Mouse (Mus musculus): ENCODE measurements around the gene Mfrp. TPM values are rescaled to one million over a fixed set of nuclear protein-coding genes. Genes with fewer than 3 reads are reported as not detected.
A peak's percentile ranks its signal among the peaks of the same experiment; 100 is the strongest.

Gene Mfrp
- total RNA-seq, 1 experiment from 2014 or later, result not detected

GRCm38 (mm10) chr9:44134851-44135730, 33.6 kb downstream of the Mfrp start:
- 0 out of 4 replicates have a peak, but pooled peaks of 1 of the 2 experiments have one; percentile 15 for ATAC-seq (replicated peaks in 1 of 2; ENCODE audit: insufficient read depth in 1 of 2, low FRiP score in 2 of 2, low TSS enrichment in 1 of 2, low read depth in 1 of 2, poor library complexity in 2 of 2, severe bottlenecking in 2 of 2)

DNA sequence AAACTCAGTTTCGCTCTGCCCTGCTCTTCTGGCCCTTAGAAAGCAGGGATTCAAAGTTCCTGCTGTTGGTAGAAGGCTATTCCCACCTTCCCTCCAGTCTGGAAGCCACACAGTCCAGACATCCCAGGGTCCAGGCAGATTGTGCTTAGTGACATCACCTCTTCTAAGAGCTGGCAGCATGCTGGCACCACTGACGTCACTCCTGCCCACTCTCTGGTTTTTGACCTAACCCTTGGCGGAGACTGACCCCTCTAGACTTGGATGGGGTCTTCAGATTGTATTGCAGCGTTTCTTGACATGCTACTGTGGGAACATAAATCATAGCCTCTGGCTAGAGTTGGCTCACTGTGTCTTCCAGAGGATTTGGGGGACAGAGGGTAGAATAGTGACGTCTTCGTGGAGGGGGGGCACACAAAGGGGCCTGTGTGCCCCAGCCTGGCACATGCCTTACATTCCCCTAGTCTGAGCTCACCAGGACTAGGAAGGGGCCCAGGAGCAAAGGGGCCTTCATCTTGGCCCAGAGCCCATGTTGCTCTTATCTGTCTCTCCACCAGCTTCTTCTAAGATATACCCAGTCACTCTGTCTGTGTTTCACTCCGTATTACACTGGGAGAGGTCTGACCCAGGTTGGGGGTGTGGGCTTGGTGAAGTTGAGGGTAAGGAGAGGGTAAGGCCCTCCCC, 34.3 kb downstream of the Mfrp start:
- no peak for ATAC-seq (replicated peaks in 1 of 2; ENCODE audit: insufficient read depth in 1 of 2, low FRiP score in 2 of 2, low TSS enrichment in 1 of 2, low read depth in 1 of 2, poor library complexity in 2 of 2, severe bottlenecking in 2 of 2)

GRCm38 (mm10) chr9:44137846-44138245, 36.3 kb downstream of the Mfrp start:
- no peak for ATAC-seq (replicated peaks in 1 of 2; ENCODE audit: insufficient read depth in 1 of 2, low FRiP score in 2 of 2, low TSS enrichment in 1 of 2, low read depth in 1 of 2, poor library complexity in 2 of 2, severe bottlenecking in 2 of 2)

DNA sequence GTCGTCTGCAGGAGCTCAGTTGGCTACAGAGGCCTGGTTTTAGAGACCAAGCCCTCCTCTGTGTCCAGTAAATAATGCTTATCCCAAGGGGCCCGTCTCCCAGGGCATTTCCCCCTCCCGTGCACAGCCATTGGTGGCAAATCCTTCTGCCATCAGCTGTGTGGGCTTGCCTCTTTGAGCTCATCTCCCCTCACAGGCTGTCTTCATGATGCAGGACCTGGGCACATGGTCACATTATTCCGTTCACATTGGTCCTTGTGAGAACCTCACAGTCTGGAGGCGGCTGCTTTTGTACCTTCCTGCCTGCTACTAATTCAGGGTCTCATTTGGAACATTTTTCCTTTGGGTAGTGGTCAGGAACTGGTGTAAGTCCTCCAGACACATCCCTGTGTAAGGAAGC, 40.4 kb downstream of the Mfrp start:
- ATAC-seq (replicated peaks in 1 of 2; ENCODE audit: insufficient read depth in 1 of 2, low FRiP score in 2 of 2, low TSS enrichment in 1 of 2, low read depth in 1 of 2, poor library complexity in 2 of 2, severe bottlenecking in 2 of 2), result no peak

- no peak for ATAC-seq (replicated peaks in 1 of 2; ENCODE audit: insufficient read depth in 1 of 2, low FRiP score in 2 of 2, low TSS enrichment in 1 of 2, low read depth in 1 of 2, poor library complexity in 2 of 2, severe bottlenecking in 2 of 2)
These were observed 41.9 kb downstream of the Mfrp start for GRCm38 (mm10) chr9:44143421-44143820.

DNA sequence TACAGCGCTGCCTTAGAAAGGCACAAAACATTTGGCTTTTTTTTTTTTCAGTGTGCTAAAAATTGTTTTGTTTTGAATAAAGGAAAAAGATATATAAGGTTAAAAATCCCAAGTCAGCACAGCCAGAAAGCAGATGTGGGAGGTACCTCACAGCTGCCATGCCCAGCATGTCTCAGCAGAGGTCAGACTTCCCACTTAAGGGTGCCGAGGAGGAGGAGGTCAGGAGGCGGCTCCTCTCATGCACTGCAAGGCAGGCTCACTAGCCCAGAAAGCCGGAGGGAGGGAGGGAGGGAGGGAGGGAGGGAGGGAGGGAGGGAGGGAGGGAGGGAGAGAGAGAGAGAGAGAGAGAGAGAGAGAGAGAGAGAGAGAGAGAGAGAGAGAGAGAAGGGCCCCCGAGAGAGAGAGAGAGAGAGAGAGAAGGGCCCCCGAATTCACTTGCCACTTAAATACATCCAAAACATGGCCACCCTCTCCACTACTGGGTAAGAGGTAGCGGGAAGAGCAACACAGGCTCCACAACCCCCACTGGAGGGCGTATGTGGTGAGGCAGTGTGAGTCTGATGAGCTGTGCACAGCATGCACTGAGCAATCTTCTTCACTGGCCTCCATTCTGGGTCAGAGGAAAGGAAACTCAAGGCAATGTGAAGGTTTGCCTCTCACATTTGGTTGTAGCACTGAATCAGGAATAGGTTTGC, 42.6 kb downstream of the Mfrp start:
- ATAC-seq (replicated peaks in 1 of 2; ENCODE audit: insufficient read depth in 1 of 2, low FRiP score in 2 of 2, low TSS enrichment in 1 of 2, low read depth in 1 of 2, poor library complexity in 2 of 2, severe bottlenecking in 2 of 2), result no peak

- ATAC-seq (replicated peaks in 1 of 2; ENCODE audit: insufficient read depth in 1 of 2, low FRiP score in 2 of 2, low TSS enrichment in 1 of 2, low read depth in 1 of 2, poor library complexity in 2 of 2, severe bottlenecking in 2 of 2), result no peak
These were observed 43.2 kb downstream of the Mfrp start for GRCm38 (mm10) chr9:44144718-44145060.

DNA sequence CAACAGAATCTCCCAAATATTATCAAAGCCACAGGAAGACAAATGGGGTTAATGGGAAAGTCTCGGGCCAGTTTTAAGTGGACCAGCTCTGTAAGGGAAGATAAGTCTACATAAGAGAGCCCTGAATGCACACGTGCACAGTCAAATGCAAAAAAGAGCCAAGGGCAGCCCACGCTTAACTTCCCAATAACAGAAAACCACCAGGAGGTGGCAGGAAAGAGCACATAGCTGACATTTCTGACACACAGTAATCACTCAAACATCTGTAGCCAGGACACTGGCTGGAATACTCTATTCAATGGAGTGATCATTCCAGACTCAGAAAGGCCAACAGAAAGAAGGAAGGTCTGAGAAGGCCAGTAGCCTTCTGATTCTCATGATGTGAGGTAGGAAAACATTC, 45.8 kb downstream of the Mfrp start:
- ATAC-seq (replicated peaks in 1 of 2; ENCODE audit: insufficient read depth in 1 of 2, low FRiP score in 2 of 2, low TSS enrichment in 1 of 2, low read depth in 1 of 2, poor library complexity in 2 of 2, severe bottlenecking in 2 of 2), result peak in 1 of 2 experiments; percentile 42; a peak in 1 of 4 replicates

Other genes with a start within 250 kb of the Mfrp start
- 2.0 and 5.8 TPM in 2 replicates for gene Thy1, start 58.3 kb upstream of the Mfrp start, total RNA-seq (2017)
- gene Usp2, start 34.7 kb upstream of the Mfrp start, total RNA-seq (2017), result 2.0 and 3.0 TPM in 2 replicates
- gene C1qtnf5, start 5.5 kb downstream of the Mfrp start, total RNA-seq (2017), result not detected in 2 replicates
- not detected in 2 replicates for gene Gm49380, start 11.8 kb downstream of the Mfrp start, total RNA-seq (2017)
- 10.8 and 13.0 TPM in 2 replicates for gene Rnf26, start 11.8 kb downstream of the Mfrp start, total RNA-seq (2017)
- gene Mcam, start 32.7 kb downstream of the Mfrp start, total RNA-seq (2017), result 1.1 and 6.9 TPM in 2 replicates
- gene Cbl, start 132.3 kb downstream of the Mfrp start, total RNA-seq (2017), result 19.6 and 35.0 TPM in 2 replicates
- not detected in 2 replicates for gene Ccdc153, start 138.9 kb downstream of the Mfrp start, total RNA-seq (2017)
- gene Pdzd3, start 149.7 kb downstream of the Mfrp start, total RNA-seq (2017), result 0.35 TPM in 1 of 2 replicates, not detected in the other
- gene Nlrx1, start 166.9 kb downstream of the Mfrp start, total RNA-seq (2017), result 2.1 and 6.6 TPM in 2 replicates
- 0.99 and 2.5 TPM in 2 replicates for gene Abcg4, start 186.9 kb downstream of the Mfrp start, total RNA-seq (2017)
- gene Hinfp, start 203.9 kb downstream of the Mfrp start, total RNA-seq (2017), result 26.1 and 28.0 TPM in 2 replicates
- gene C2cd2l, start 218.6 kb downstream of the Mfrp start, total RNA-seq (2017), result 4.7 and 5.1 TPM in 2 replicates
- gene Dpagt1, start 224.3 kb downstream of the Mfrp start, total RNA-seq (2017), result 15.2 and 17.4 TPM in 2 replicates
- gene H2afx, start 233.0 kb downstream of the Mfrp start, total RNA-seq (2017), result 127 and 131 TPM in 2 replicates
- gene Hmbs, start 242.5 kb downstream of the Mfrp start, total RNA-seq (2017), result 29.3 and 35.2 TPM in 2 replicates